Mouse (Mus musculus): ENCODE results near the gene Dnah8.
"Not testable (repeated sequence)": the region's sequence is repeated elsewhere in the genome, so short reads cannot be mapped to it uniquely, and the experiment has no call there.

The Dnah8 gene
- long read RNA-seq, experiment 1: 0 reads
- long read RNA-seq, experiment 2: 0 reads

DNA sequence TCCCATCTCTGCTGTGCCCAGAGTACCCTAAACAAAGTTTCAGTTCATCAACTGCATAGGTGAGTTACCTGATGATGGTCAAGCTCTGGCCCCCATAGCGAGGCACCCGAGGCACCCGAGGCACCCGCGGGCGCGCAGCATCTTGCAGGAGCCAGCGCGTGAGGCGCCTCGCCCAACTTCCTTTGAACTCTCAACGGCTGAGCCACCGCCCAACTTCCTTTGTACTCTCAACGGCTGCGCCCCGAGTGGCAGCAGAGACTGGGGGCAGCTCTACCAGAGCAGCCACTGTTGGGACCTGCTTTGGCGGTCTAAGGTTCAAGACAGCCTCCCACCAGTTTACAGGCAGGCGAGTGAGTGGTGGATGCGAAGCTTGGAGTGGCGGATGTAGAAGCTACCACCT, at the start of gene Dnah8:
TSS of gene Dnah8 (plus strand) at position 223 of the 400 bp plus-strand sequence.
- intact Hi-C loops (cut with DNase I): not testable (repeated sequence)

DNA sequence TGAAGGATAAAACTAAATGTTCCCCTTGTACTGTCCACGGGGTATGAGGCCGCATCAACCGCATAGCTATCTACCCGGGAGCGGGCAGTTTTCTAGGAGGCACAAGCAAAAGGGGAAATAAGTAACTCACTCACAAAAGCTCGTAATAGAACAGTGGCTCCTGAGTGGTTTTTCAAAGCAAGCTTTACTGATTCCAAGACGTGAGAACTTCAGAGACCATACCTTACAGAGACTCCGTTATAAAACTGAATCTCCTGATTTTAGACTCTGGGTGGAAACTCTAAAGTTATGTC, 49.4 kb upstream of the Dnah8 start:
- intact Hi-C loops (cut with DNase I): loop anchor here (5.0 kb wide), 1 partner anchor 38 kb away; no protein-coding TSS in a partner anchor

DNA sequence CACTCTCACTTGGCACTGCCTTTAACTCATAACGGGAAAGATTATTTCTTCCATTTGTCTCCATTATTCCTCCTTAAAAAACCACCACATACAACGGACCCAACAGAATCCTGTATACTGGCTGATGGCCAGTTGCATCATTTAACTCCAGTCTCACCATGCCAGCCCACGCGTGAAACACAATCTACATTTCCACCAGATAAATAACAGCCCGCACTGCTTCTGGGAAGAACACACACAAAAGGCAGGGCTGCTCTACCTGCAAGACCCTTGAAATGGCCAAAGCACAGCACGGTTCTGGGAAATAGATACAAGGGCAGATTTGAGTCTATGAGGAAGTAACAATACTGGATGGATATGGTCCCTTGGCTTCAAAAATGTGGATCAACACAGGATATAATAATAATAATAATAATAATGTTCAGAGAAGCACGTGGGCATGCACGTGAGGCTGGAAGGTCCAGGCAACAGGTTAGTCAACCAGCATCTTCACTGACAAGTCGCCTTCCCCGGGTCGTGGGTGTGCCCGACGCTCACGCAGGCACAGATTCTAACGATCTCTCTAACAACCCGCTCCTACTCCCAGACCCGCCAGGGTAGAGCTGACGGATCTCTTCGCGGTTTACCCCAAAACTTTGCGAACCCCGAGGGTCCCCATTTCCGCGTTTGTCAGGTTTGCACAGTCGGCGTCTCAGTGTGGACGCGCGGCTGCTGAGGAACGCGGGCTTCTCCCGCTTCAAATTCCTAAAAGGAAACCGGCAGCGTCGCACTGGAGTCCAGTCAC, 48.8 kb upstream of the Dnah8 start:
- intact Hi-C loops (cut with DNase I): loop anchor here (5.0 kb wide), 1 partner anchor 37 kb away; no protein-coding TSS in a partner anchor

DNA sequence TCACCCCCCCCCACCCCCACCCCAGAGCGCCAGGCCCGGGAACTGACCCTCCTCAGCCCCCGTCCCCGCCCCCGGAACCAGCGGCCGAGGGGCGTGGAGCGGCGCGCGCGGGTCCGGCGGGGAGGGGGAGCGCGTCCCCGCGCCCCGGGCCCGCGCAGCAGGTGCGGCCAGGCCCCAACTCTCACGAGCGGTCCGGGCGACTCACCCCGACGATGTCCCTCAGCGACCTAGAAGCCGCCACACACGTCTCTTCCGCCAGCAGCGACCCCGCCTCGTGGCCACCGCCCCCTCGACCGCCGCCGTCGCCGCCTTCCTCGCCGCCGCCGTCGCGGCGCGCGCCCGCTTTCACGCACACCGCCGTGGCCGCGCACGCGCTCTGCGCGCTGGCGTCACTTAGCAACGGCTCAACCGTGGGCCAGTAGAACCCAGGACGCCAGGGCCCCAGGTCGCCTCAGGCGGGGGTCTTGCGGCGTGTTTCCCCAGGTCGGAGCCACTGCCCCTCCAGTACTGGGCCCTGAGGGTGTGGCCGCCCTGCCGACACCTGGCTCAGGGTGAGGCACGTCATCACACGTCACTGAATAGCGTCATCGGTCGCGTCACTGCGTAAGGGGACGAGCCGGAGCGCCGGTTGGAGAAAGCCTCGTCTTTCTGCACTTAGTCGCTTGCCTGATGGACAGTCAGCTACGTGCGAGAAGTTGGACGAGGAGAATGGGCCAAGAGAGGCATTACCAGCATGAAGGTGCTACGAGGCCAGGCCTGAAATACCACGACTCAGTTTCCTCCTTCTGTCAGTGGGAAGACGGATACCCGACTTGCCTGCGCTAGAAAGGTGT, 48.0 kb upstream of the Dnah8 start, which contains the start of gene Btbd9:
TSS of gene Btbd9 (minus strand) at position 548 of the 833 bp plus-strand sequence.
- intact Hi-C loops (cut with DNase I): loop anchor here (5.0 kb wide), 1 partner anchor 36 kb away; no protein-coding TSS in a partner anchor

DNA sequence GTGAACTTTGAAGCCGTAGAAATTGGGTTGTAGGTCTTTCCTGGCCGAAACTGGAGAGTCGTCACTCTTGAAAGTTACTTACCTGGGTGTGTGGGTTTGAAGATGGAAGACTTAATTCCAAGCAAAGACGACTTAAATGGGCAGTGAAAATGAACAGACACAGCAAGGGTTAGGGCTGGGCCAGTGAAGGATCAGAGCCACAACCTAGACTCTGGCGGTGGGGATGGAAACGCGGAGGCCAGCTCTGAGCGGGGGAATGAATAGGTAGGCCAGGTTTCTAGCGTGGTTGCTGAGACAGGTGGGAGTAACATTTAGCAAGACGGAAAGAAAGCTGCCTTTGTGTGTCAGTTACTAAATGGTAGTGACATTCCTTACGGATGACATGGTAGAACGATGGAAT, 47.2 kb upstream of the Dnah8 start:
- intact Hi-C loops (cut with DNase I): loop anchor here (5.0 kb wide), 1 partner anchor 35 kb away; no protein-coding TSS in a partner anchor

DNA sequence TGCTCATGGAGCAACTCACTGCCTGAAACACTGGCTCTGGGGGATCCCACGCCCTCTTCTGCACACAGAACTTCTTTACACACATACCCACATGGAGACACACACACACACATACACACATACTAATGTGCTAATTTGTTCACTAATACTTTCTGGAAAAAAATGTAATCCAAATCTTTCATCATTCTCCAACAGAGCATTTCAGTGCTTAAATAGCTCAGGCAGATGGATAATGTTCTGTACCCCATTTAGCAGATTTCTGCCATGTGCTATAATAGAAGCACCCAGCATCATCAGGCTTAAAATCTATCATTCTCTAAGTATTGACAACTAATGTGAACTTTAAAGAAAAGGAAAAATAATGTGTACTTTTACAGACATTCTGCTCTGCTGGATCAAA, 43.4 kb upstream of the Dnah8 start:
- intact Hi-C loops (cut with DNase I): no loop called here

DNA sequence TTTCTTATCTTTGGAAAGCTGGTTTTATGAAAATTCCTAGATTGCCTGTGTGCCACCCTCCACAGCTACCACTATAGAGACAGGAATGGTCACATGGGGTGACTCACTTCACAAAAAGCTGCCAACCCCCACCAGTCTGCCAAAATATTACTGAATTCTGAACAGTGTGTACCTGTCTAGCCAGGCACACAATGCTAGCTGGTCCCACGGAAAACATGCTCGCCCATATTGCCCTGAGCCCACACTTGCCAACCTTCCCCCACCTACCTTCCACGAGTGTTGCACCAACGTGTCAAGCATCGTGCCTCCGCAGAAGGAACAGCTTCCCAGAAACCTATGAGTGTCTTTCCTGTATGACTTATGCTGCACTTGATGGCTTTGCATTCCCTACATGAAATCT, 43.0 kb upstream of the Dnah8 start:
- intact Hi-C loops (cut with DNase I): no loop called here

DNA sequence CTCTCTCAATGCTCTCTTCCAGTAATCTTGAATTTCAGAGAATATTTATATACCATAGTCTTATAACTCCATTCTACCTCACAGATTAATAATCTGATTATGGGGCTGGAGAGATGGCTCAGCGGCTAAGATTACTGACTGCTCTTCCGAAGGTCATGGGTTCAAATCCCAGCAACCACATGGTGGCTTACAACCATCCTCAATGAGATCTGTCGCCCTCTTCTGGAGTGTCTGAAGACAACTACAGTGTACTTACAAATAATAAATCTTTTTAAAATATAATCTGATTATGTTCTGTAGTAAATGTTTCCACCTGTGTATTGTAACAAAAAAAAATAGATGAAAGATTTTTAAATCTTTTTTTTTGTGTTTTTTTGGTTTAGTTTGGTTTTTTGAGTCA, 41.8 kb upstream of the Dnah8 start:
- intact Hi-C loops (cut with DNase I): no loop called here

DNA sequence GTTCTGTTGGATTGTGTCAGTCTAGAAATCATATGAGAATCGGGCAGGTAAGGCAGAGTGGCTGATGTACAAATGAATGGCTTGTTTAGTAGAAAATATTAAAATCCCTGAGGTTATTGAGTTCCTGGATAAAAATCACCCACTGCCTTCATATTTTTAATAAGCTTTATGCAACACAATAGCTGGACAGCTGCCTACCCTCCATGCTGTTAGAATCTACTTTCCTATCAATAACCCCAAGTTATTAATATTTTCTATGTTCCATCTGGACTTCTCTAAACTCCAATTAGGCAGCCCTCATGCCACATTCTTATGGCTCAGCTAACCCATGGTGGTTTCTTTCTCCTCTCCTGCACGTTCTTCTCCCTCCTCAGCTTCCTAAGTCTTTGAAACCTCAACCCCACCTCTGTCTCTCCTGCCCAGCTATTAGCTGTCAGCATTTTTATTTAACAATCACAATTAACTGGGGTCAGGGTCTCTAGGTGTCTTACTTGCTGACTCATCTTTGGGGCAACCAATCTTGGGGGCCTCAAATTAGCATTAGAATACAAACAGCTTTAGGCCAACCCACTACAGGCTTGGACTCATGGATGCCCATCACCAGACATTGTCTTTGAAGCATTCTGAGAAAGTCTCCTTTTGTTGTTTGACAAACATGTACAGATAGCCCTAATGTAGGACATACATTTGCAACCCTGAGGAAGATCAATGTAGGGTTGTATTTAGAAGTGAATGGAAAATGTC, 40.7 kb upstream of the Dnah8 start:
- intact Hi-C loops (cut with DNase I): no loop called here

DNA sequence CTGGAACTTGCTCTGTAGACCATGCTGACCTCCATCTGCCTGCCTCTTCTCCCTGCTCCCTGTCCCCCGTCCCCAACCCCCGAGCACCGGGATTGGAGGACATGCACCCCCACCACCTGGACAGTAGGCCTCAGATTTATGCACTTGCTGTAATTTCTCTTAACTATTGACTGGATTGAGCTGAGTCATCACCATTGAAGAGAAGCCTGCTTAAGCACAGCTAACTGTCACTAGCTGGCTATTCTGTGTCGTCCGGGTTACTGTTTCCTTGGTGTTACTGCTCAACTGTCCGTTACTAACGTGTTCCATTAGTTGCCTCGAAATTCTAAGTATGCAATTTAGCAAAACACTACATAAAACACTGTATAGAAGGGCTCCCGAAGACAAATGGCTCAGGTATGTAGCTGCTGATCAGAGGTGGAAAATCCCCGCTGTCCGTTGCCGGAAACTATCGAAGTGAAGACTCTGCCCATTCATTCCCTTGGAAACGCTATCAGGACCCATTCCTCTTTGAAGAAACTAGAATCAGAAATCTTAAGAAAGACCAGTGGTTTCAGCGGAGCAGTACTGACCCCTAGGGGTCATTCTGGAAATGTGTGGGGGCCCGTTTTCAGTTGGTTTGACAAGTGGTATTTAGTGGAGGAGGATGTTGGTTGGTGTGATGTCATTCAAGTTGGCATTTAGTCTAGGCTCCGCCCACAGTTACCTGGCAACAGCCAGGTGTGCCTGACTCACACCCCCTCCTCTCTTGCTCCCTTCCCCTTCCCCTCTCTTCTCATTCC, 33.5 kb upstream of the Dnah8 start:
- intact Hi-C loops (cut with DNase I): loop anchor here (2.0 kb wide), 1 partner anchor 30 kb away; no protein-coding TSS in a partner anchor

DNA sequence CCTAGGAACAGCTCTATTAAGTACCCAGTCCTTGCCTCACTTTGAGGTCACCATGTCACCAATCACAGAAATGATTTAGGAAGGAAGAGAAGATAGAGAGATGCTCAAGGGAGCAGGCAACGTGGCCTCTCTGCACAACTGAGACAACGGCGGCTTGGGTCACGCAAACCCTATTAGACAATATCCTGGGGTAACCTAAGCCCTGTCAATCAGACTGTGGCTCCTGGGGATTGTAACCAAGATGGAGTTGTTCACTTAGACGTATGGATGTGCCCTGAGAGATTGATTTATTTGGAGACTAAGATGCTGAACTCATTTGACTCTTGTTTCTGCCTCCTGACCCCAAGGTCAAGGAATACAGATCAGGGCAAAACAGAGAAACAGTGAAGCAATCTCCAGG, 29.7 kb upstream of the Dnah8 start:
- intact Hi-C loops (cut with DNase I): no loop called here

DNA sequence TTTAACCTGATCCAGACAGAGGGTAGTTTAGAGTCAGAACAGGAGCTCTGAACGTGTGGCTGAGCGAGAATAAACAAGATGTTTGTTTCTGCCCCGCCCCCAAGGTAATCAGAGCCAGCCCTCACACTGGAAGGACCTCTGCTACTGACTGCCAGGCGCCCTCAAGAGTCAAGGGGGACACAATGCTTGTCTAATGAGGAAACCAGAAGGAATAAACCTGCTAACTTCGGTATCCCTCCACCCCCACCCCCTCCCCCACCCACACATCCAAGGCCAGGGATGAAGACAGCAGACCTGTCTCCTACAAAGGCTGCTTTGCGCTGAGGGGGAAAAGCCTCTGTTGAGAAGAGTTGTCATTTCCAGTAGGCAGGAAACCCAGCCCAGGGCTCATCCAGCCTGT, 29.3 kb upstream of the Dnah8 start:
- intact Hi-C loops (cut with DNase I): no loop called here

DNA sequence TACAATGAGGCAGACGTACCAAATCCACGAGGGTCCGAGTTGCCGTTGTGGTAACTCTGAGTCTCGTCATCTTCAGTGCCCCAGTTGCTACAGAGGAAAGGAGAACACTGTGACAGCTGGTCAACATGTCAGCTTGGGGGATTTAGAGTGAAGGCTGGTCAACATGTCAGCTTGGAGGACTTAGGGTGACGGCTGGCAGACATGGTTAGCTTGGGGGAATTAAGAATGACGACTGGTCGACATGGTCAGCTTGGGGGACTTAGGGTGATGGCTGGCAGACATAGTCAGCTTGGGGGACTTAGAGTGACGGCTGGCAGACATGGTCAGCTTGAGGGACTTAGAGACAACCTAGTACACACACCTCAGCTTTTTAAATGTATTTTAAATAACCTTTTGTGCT, 26.4 kb upstream of the Dnah8 start:
- intact Hi-C loops (cut with DNase I): no loop called here

DNA sequence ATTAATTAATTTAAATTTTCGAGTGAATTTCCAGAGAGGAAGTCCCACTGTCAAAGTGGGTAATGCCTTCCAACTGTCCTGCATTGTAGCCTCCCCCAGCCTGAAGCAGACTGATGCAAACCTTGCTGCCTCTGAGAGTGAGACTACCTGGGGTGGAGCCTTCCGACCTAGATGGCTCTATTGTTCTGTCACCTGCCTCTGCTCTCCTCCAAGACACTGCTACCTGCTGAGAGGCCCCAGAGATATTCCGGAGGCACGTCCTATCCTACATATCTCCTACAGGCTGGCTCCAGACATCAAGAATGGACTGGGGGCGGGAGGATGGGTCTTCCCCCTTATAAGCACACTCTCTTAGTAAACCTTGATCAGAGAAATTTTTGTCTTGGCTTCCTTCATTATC, 25.9 kb upstream of the Dnah8 start:
- intact Hi-C loops (cut with DNase I): no loop called here

DNA sequence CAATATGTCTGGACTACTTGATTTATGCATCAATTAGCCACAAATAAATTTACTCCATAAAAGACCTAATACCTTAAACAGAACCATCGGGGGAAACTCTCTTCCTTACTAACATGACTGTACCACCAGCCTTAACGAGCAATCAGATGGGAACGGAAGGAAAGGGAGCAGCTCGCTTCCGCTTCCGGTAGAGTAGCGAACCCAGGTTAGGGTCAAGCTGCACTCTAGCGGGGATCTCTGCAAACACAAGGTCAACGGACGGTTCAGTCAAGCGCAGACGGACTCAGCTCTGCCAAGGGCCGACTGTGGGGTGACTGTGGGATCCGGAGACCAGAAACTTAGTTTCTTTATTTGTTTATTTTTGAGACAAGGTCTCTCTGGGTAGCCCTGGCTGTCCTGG, 22.0 kb upstream of the Dnah8 start:
- intact Hi-C loops (cut with DNase I): no loop called here

DNA sequence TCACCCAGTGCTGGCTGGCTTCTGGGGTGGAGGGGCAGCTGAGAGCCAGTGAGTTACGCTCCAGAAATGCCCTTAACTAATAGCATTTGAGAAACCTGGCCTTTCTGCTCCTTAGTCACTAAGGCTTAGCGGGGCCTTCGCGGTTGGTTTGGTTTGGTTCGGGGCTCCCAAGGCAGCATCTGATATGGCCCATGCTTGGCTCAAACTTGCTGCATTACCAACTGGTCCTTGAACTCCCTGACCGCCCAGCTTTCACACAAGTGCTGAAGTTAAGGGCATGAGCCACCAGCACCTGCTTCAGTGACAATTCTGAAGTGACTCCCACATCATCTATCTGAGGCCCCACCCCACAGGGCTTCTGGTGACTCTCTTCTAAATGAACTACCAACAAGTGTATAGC, 19.9 kb upstream of the Dnah8 start:
- intact Hi-C loops (cut with DNase I): no loop called here

DNA sequence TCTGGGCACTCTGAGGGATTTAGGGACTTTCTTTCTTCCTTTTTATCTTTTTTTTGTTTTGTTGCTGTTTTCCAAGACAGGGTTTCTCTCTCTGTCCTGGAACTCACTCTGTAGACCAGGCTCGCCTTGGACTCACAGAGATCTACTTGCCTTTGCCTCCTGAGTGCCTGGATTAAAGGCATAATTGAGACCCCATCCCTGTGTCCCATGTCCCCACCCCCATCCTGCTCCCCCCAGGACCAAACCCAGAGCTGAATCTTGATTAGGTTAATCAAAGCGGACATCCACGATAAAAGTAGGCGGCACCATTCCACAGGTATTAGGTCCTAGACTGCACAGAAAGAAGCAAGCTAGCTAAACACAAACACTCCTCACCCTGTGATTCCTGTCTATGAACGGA, 19.2 kb upstream of the Dnah8 start:
- intact Hi-C loops (cut with DNase I): no loop called here

DNA sequence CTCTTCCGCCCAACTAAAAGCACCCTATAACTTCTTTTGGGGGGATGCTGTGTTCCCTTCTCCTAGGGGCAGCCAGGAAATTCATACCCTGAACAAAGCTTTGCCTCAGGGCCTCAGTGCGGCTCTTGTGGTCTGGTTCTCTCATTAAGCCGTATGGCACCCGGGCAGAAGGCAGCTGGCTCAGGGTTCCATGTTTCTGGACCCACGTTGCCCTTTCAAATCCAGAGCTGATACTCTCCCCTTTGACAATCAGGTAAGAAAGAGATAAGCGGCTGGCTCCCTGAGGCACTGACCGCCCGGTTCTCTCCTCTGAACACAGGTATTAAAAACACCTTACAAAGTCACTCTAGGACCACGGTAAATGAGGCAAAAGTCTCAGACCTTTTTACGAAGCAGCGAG, 17.9 kb upstream of the Dnah8 start:
- intact Hi-C loops (cut with DNase I): no loop called here

DNA sequence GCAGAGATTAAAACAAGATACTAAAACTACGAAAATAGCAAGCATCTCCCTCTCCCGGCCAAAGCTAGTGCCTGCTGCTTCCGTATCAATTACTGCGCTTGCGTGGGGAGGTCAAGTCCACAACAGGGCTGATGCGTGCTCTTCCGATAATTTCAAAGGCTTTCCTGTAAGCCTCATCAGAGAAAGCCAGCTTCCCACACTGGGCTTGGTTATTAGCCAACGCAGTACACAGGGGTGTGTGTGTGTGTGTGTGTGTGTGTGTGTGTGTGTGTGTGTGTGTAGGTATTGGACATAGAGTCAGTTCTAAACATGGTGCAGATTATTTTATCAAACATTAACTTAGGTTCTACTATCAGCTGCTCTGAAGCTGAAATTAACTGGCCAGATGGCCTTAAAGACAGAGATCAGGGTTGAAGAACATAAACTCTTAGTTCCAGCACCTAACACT, 17.5 kb upstream of the Dnah8 start:
- intact Hi-C loops (cut with DNase I): no loop called here

DNA sequence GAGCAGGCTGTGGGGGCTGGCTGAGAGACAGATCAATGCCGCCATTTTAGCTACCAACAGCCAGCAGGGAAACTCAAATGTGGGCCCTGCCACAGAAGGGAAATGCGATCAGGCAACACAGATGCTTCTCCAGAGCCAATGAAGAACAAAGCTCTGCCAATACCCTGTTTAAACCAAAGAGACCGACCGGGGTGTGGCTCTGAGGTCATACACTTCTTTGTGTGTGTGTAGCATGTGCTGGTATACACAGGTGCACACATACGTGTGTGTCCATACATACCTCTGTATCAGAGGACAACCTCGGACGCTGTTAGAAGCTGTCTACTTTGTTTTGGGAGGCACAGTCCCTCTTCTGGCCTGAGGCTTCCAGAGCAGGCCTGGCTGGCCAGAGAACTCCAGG, 16.8 kb upstream of the Dnah8 start:
- intact Hi-C loops (cut with DNase I): no loop called here
